Mouse (Mus musculus) adrenal gland, postnatal 25 days (tissue): ENCODE data around the gene Fank1. TPM values are rescaled to one million over a fixed set of nuclear protein-coding genes. Genes with fewer than 3 reads are reported as not detected.
A peak's percentile ranks its signal among the peaks of the same experiment; 100 is the strongest.

Experiments
- DNase-seq: peaks from one replicate; pipeline ENCODE4 v3.0.0; 2021; ENCODE audit warnings: mixed read lengths
- total RNA-seq: library from RNA; stranded (reverse); gene quantifications from 2 replicates; pipeline ENCODE4 v1.2.3, GENCODE M21; 2021

The Fank1 gene
- total RNA-seq, 1 experiment from 2014 or later, result 0.46 TPM

DNA sequence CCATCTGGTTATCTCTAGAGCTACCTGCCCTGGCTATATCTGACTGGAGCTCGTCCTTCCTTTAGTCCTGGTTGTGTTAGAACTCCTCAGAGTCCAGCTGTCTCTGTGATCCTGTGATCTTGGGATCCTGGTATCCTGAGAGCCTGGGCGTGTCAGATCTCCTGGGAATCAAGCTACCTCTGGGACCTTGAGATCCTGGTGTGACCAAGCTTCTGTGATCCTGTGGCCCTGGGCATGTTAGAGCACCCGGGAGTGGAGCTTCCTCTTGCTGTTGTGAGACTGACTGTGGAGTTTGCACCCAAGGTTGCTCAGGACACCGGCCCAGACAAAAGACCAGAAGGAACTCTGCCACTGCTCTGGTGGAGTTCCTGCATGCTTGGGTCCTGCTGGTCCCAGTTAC is 122.7 kb downstream of the Fank1 start:
- DNase-seq, result no peak

DNA sequence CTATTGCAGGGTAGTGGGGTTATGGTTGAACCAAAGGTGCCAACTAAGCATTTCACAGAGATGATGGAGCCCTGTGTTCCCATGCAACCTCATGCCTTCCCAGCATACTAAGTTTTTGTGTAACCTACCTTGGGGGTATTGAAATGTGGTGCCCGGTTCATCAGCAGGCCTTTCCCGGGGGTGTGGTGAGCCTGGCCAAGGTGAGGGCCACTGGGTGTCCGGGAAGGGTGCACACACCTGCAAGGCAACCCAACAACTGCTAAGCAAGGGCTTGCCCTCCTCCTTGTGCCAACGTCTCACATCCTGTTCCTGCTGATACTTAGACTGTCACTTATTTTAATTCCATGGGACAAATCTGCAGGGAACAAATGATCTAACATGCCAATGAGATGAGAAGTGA is 132.3 kb downstream of the Fank1 start:
- no peak for DNase-seq

DNA sequence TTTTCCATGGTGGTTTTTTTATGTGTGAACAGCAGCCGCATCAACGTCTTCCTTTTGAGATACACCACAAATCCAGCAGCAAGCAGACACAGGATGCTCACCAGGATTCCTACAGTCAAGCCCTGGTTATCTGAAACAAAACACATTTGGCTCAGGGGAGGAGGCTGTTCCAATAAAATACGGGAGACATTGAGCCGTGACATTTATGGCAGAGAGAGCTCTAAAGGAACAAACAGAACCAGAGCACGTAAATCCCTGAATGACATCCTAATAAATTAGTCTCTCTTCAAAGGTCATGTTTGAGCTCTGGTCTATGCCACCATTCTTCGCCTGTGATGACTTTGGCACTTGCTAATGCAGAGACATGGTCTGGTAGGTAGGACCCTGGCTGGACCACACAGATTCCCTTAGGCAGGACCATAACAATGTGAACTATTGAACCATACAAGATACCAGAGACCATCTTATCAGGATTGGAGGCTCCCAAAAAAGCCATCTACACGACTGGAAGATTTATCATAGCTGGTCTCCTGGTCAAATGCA is 133.2 kb downstream of the Fank1 start:
- no peak for DNase-seq

DNA sequence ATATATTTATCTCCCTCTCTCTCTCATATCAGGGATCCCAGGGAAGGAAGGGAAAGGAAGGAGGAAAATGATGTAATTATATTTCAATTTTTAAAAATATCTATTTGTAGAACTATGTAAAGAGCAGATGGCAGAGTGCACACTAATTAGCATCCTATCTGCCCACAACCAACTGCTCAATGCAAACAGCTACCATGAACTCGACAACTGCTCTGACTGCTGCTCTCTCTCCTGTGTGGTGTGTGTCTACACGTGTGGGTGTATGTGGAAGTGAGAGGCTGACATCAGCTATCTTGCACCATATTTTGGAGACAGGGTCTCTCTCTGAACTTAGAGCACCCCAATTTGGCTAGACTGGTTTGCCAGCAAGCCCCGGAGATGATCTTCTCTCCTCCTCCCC is 135.2 kb downstream of the Fank1 start:
- no peak for DNase-seq

DNA sequence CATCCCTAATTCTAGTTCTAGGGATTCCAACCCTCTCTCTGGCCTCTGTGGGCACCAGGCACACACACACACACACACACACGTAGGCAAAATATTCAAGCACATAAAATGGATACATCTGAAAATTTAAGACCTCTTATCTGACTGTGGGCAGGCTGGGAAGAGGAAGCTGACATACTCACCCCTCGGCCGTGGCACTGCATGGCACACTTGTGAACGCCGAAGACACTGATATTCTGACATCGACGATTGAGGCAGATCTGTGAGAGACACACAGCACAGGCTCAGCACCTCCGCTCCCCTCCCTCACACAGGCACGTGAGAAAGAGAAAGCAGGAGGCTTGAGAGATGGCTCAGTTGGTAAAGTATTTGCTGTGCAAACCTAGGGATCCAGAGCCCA is 139.6 kb downstream of the Fank1 start:
- no peak for DNase-seq

DNA sequence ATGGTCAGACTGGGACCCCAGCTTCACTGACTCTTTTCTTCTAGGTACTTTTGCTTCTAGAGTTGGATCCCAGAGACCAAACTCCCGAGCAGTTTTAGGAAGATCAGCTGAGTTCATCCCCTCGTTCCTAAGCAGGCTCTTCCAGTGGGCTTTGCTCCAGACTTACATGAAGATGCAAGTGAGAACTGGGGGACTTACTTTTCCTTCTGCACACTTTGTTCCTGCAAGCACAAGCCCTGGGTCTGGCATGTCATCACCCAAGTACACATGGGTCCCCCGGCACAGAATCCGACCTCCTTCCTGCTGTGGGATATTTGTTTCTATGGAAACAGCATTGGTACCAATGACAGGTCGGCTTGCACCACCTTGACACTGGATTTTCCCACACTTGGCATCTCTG is 142.6 kb downstream of the Fank1 start:
- no peak for DNase-seq

DNA sequence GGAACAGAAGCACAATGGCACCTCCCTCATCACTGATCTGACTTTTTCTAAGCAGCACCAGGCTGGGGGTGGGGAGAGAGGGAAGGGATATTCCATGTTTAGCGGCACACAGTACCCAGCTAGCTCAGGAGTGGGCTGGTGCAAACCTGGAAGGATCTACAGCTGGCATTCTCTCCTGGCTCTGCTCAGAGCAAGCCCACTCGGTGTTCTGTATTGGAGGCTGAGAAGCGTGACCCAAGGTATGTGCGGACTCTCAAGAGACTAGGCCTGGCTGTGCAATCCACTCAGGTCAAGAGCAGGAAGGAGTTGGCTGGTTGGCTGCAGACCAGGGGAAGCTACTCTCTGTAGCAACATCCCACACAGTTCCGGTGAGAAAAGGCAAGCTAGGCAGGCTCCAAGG is 143.3 kb downstream of the Fank1 start:
- DNase-seq, result no peak

DNA sequence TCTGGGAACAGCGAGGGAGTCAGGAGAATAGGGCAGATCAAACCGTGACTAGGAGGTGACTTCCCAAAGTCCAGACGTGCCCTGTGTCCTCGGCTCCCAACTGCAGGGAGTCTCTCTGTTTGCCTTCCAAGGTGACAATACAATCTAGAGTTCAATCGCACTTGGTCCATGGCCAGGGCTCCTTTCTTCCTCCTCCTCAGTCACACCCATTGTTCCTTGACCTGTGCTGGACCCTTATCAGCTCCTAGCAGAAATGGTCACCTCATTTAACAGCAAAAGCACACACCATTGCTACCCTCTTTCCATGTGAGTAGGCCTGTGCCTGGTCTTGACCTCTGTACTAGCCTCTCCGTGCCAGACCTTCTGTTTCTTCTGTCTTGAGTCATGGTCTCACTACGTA is 144.1 kb downstream of the Fank1 start:
- DNase-seq, result no peak

DNA sequence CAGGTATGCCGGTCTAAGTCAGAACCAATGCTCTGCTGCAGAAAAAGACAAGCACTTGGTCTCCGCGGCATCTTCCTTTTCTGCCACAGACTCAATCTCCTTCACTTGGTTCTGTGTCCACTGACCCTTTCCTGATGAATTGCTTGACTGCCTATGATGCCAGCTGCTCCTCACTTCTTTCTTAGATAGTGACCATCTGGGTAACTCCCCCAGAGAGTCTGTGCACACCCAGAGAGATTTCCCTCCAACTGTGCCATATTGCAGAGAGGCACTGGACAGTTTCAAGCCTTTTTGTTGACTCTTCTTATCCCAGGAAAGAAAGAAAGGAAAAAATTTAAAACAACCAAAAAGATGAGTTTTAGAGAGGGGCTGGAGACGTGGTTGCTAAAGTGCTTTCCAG is 144.6 kb downstream of the Fank1 start:
- no peak for DNase-seq

DNA sequence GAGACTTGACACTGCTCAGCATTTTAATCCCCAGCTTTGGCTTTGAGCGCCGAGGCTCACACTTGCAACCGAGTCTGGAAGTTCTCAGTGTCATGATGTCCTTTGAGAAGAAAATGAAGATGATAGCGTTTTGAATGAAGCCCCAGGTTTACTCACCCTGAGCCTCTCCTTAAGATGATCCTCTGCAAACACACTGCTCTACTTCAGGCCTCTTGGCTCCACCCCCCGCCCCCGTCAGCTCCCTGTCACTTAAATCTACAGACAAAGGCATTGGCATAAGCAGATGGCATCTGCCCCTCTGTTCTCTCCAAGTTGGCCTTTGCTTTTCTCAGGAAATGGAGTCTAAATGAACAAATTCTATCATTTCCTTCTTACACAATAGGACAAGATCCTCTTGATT is 147.3 kb downstream of the Fank1 start:
- no peak for DNase-seq

DNA sequence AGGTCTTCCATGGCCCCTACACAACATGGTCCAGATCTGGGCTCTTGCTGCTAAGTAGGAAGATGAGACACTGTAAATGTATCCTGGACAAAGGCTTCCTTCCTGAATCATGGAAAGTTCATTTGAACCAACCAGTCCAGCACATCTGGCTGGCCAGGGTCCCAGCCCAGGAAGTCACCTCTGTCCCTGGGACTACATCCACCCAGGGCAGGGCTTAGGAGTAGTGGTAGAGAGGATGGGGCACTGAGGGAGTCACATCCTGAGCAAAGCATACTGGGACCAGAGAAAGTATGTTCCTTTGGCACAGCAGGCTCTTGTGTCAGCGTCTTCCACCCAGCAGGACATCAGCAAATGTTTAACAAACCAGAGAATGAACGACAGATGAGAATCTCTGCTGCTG is 149.1 kb downstream of the Fank1 start:
- peak; percentile 10 for DNase-seq

DNA sequence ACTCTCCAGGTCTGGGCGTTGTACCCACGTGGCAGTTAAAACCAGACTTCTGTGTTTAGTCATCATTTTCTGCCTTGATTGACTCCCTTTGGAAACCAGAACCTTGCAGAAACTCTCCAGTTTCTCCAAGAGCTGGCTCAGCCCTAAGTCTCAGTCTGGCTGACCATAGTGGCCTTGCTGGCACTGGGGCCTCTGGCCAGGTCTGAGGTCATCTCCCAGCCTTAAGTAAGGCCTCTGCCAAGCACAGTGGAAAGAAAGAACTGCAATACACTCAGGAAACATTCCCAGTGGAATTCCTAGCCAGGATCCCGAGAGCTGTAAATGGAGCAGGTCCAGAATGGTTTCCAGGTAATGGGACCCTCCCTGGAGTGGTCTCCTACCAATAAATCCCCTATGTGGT is 152.3 kb downstream of the Fank1 start:
- peak; percentile 45 for DNase-seq

Other genes starting within 250 kb of the Fank1 start
- gene Tex36, start 174.7 kb upstream of the Fank1 start, total RNA-seq, result not detected in 2 replicates
- gene Edrf1, start 139.3 kb upstream of the Fank1 start, total RNA-seq, result 20.7 and 22.8 TPM in 2 replicates
- not detected in 2 replicates for gene Mmp21, start 96.8 kb upstream of the Fank1 start, total RNA-seq
- gene Bccip, start 67.5 kb upstream of the Fank1 start, total RNA-seq, result 54.8 and 64.9 TPM in 2 replicates
- 15.5 and 18.2 TPM in 2 replicates for gene Uros, start 66.8 kb upstream of the Fank1 start, total RNA-seq
- 63.6 and 77.9 TPM in 2 replicates for gene Dhx32, start 5.9 kb downstream of the Fank1 start, total RNA-seq